Mouse (Mus musculus) embryo, embryonic 9.5 days (tissue): ENCODE data around the gene Parvb.
A peak's percentile ranks its signal among the peaks of the same experiment; 100 is the strongest.

Experiments
- DNase-seq: peaks from one replicate; pipeline ENCODE4 v3.0.0-alpha.2; 2017; ENCODE audit errors: extremely low spot score

Gene Parvb

DNA sequence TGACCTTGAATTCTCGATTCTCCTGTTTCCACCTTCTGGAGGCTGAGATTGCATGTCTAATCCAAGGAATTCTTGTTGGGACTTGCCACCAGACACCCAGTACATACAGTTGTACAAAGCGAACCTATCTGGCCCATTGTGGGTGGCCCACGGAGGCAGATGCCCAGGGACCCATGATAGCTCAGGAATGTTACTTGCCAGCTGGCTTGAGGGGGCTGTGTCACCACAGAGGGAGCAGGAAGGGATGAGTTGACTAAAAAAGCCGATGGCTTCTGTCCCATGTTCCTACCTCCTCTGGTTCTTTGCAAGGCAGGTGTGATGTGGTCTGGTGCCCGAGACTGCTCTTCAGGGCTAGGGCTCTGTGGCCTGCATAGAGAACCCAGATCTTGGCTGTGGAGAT, 59.3 kb downstream of the Parvb start:
- no peak for DNase-seq

DNA sequence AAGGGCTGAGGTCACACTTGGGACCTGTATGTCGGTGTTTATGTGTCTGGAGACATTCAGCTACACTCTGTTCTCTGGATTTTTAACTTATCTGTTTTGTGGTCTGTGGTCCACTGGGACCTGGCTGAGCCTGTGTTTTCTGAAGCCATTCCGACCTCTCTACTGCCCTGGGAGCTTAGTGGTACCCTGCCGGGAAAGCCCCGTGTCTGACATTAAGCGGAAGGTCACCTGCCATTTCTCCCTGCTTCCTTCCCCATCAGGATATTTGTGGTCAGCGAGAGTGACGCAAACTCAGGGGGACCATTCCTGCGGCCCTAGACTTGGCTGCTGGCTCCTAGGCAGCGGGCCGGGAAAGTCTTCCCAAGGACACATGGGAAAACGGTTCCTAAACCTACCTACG, 61.7 kb downstream of the Parvb start:
- DNase-seq: no peak

DNA sequence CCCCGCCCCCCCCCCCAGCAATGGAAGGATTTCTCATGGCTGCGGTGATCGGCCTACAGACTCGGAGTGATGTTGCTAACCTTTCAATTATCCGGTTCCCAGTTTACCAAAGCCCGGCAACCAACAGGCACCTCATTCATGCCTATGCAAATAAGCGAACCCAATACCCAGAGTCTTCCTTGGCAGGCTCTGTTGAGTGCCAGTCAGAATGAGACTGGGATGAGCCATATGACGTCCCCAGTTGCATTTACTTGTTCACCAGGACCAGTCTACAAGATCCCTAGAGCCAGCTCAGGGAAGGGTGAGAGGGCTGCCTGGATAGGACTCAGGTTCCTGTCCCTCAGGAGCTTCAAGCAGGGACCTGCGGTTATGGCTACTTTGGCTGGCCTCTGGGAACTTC, 62.5 kb downstream of the Parvb start:
- no peak for DNase-seq

DNA sequence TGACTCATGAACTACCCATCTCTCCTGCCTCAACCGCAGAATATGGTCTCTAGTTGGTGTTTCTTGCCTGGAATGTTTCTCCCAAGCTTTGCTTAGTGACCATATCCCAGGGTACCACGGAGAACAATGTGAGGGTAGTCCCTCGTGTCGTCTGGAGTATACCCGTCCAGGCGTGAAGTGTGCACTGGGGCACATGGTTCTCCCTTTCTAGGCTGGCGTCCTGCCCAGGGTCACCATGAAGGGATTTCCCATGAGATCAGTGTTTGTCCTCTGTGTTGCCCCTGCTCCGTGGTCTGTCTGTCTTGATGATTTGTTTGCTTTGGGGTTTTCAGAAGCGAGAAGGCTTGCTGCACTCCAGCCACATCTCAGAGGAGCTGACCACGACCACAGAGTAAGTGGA, 63.4 kb downstream of the Parvb start:
- DNase-seq: no peak

DNA sequence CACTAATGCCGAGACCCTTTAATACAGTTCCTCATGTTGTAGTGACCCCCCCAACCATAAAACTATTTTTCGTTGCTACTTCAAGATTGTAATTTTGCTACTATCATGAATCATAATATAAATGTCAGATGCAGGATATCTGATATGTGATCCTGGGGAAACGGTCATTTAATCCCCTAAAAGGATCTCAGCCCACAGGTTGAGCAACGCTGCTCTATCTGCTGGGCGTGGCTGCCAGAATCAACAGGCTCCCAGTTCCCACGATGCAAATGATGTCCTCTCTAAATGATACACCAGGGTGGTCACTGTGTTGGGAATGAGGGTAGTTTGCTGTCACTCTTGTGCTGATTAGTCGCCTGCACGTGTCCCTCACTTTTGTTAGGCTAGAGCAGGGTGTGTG, 65.6 kb downstream of the Parvb start:
- DNase-seq: no peak

DNA sequence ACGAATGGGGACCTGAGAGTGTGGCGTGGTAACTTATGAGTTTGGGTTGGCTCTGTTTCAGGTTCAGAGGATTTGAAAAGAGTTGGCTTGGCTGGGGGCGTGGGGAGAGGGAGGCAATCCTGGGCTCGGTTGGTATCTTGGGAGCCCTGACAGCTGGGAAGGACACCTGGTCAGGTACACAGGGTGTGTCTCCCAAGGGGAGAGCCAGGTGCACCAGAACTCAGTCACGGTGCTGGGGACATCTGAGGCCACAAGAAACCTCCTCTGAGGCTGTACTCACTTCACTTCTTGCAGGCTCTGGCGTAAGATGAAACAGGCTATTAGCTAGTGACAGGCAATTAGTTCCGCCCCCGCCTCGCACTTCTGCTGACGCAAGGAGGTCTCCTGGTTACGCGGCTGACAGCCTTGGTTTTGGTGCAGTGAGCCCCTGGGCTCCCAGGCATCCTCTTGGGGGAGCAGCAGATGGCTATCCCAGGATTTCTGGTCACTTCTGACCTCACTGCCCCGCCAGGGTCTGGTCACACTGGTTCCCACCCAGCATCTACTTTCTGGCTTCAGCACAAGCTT, 67.0 kb downstream of the Parvb start:
- peak; percentile 56 for DNase-seq

DNA sequence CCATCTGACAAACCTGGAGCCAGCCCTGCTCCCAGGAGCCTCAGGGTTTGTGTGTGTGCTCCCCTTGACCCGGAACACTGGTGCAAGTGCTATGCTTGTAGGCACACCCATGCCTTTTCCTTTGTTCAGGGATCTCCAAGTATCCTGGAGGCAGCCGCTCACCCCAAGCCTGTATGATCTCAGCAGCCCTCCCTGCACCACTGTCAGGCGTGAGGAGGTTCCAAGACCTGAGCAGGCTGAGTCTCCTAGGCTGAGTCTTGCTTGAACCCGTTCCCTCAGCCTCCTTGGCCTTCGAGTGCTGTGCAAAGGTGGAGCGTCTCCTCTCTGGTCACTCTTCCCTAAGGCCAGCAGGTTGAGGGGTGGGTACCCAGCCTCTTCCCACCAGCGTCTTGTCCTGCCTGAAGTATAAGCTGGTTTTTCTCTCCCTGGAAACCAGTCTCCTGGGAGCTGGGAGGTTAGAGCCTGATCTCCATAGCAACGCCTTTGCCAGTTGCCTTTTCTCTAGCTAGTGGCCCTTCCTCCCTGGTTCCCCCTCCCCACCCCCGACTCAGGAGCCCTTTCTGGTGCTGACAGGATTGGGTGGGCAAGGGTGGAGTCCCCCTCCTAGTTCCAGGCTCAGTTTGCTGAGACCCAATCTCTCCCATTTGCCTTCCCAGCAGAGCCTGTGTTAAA, 68.0 kb downstream of the Parvb start:
- peak; percentile 70 for DNase-seq

DNA sequence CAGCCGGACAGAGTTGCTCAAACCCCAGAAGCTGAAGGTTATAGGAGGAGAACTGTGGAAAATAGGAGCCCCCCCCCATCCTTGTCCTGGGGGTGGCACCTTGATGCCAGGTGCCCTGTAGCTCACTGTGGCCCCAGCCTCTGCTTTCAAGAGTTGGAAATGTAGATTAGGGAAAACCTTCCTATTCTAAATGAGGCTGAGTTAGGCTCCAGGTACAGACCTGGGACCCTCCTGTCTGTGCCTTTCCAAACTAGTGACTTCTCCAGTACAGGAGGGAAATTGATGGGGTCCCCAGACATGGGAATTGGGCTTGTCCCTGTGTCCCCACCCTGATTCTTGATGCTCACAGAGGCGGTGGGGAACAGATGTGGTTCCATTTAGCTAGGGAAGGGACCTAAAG, 68.7 kb downstream of the Parvb start:
- no peak for DNase-seq

DNA sequence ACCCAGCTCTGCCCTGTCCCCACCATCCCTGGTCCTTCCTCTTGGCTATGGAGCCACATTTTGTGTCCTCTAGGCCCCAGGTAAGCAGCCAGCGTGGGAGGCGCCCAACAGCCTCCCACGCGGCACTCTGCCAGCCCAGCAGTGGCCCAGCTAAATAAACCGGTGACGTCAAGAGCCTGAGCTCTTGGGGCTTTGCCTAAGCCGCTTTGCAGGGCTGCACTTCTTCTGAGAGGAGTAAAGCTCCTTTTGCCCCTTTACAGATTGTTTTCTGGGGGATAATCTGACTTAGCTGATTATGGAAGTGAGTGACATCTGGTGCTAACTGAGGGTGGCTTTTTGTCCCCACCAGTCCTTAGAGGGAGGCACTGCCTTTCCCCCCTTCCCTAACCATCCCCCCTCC, 69.2 kb downstream of the Parvb start:
- DNase-seq: peak; percentile 39

DNA sequence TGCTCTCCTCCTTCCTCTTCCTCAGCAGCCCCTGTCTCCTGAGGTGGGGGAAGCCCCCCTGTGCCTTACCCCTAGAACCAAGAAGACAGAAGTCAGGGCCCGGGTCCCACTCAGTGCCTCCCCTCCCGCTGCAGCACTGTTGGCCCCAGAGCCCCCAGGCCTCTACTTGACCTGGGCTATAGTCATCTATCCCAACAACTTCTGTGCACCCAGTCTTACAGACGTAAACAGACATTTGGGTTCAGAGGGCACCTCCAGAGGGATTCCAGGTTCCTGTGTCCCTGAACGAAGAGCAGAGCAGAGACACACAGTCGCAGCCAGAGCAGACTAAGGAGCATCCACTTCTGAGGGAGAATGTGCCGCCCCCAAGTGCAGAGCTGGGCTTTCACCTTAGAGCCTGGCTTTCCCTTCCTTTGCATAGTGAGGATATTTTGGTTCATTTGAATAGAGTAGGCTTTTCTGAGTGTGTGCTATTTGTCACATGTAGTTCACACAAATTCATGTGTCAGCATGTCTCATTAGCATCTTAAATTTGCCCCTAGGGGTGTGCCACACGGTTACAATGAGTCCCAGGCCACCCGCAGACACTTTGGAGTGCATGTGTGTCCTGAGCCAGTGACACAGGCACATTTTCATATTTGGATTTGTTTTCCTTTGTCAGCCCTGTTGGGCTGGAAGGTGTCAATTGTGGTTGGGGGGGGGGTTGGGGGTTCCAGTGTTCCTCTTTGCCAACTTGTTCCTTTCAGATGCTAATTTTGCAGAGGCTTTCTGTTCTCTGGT, 70.0 kb downstream of the Parvb start:
- DNase-seq: no peak

DNA sequence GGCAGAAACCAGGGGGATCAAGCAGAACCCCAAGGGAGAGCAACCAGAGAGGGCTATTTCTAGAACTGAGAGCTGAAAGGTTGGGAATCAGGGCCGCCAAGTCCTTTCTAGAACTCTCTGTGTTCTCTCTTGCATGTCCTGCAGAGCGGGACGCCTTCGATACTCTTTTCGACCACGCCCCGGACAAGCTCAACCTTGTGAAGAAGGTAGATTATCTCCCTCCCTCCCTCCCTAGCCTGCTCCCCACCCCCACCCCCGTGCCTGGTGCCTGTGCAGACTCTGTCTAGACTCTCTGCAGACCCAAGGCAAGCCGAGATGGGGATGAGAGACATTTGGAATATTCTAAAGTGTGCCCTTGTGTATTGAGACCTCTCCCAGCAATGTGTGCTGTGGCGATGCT, 71.4 kb downstream of the Parvb start:
- no peak for DNase-seq

DNA sequence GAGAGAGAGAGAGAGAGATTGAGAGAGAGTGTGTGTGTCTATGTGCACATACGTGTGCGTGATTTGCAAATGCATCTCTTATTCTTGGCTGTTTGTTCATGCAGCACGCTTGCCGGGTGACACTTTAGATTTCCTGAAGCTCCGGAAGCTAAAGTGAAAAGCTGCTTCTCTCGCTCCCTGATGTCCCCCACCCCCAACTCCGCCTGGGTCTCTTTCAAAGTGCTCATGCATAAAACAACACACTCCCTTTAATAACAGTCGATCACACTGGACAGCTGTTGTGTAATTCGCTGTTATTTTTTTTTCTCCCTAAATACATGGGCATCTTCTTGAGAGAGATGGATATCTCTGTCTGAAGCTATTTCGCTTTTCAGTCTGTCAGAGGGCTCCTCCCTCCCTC, 73.5 kb downstream of the Parvb start:
- no peak for DNase-seq

DNA sequence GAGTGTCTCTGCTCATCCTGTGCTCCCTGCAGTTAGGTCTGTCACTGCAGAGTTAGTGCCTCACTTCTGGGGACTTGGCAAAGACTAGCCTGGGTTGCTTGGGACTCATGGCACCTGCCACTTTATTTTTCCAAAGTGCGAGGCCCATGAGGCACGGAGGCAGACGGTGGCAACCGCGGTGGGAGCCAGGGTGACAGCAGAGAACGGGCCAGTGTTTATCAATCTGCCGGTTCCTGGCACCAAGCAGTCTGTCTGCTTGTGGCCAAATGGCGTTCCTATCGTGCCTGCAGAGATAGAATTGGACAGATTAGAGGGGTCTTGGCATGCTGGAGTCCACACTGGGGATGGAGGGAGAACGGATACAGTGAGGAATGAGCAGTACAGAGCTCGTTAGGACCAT, 78.4 kb downstream of the Parvb start:
- no peak for DNase-seq

DNA sequence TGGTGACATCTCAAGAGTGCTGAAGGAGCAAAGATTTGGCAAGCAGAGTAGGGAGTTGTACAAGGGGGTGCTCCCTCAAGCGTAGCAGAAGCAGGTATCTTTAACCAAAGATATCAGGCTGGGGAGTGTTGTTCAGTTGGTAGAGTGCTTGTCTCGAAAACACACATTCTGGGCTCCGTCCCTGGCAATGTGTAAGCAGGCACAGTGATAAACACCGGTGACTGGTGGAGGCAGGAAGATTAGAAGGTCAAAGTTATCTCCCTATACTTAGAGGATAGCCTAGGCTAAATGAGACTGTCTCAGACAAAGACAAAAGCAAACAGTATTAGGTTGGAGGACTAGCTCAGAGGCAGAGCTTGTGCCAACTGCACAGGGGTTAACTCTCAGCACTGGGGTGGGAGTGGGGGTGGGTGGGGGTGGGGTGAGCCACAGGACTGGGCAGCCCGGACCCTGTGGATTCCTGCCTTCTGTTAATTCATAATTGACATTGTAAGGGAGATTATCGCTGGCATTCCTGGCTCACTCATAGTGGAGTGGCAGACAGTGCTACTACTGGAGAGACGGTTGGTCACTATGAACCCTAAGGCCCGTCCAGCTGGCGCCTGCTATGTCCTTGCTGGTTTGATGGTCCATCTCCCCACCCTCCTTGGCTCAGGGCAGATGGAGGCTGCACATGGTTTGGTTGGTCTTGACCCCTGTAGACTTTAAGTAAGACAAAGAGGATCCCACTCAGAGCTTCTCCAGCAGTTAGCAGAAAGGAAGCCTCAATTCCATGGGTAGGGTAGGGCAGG, 79.6 kb downstream of the Parvb start:
- no peak for DNase-seq

DNA sequence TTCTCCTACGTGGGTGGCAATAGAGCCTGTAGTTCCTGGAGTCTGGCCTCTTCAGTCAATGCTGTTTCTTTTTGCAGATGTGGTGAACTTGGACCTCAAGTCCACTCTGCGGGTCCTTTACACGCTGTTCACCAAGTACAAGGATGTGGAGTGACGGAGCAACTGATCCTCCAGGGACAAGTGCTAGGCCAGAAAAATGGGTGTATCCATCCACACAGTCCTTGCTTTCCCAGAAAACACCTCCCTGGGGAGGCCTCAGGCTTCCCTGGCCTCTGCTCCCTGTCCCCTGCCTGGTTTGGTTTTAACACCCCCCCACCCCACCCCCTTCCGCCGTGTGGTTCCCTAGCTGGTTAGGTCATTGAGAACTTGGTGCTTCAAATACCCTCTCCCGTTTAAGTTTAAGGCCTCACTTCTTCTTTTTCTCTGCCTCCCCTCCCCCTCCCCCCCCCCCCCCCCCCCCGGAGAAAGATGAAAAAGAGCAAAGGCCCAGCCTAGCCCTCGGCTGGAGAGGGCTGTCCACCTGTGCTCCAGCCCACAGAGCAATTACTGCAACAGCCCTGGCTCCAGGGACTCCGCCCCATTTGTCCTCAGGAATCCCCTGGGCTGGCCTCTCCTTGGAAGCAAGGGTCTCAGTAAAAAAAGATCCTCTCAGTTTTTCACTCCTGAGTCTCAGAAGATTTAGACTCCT, 81.2 kb downstream of the Parvb start:
- DNase-seq: no peak

DNA sequence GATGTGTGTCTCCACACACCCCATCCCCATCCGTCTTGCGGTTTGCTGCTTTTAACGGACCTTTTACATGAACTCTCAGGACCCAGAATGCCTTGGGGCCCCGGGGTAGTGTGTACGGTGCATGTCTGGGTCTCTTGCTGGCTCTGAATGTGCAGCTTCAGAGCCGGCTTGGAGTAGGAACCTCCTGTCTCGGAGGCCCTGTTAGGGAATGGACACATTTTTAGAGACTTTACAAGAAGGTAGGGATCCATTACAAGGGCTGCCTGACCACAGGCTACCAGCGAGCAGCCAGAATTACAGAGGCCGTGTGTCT, 81.7 kb downstream of the Parvb start:
- peak; percentile 45 for DNase-seq

DNA sequence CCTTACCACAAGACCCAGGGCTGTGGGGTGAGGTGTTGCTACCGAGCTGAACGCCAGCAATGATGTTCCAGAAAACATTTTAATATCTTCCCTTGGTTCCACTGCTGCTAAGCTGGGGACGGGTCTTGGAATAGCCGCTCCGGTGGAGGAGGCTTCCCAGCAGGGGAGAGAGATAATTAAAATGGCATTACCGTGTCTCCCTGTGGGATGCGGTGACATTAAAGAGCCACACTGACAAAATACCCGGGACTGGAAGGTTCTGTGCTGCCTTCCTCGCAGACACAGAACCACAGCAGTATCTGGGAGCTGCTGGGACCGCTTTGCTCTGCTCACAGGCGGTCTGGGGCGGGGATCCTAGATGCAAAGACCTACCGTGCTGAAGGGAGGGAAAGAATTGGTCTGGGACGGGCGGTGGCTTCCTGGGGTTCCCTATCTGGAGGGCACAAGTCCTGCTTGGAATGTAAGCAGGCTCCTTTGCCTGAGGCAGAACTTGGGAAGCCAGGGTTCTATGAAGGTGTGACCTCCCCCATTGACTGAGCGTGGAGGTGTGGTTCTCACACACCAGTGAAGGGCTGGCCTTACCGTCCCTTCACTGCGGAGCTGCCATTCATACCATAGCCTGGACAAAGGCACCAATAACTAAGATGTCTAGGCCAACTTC, 82.7 kb downstream of the Parvb start:
- no peak for DNase-seq

DNA sequence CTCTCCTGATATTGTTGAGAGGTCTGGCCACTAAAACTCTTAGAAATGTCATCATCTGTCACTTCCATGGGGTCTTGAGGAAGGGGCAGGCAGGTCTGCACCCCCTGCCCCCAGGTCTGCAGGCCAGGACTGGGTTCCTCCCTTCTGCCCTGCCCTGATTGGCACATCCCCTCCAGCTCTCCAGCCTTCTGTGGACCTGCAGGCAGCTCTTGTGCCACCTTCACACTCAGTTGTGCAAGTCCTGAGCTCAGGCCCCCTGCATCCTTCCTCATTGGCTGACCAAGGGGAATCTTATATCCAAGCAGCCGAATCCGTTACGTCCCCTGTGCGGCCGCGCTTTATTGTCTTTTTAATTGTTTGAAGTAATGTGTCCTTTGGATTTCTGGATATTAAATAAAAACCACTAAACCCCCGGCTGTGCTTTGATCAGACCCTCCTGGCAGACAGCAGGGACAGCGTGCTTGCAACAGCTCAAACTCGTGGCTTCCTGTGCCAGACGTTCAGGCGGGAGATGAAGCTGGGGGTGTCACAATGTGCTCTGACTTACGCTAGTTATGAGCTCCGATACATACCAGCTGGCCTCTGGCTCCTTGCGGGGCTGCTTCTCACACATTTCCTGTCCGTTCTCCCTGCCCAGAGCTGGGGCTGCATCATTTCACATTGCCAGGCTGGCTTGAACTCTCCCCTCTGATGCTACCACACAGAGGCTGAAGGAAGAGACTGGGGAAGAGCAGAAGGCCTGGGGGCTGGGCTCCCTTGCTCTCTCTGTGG, 83.6 kb downstream of the Parvb start:
- DNase-seq: no peak

DNA sequence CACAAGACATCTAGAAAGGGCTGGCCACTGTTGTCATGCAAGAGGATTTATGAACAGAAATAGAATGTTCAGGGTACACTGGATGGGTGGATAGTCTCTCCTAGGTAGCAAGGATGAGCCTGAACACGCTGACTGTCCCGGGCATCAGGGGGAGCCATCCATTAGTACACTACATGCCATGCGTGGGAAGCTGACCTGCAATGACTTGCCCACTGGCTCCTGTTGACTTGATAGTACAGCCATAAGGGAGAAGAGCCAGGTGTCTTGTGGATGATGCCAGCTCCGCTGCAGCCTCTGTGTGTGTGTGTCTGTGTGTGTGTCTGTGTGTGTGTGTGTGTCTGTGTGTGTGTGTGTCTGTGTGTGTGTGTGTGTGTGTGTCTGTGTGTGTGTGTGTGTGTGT, 87.5 kb downstream of the Parvb start:
- DNase-seq: no peak

DNA sequence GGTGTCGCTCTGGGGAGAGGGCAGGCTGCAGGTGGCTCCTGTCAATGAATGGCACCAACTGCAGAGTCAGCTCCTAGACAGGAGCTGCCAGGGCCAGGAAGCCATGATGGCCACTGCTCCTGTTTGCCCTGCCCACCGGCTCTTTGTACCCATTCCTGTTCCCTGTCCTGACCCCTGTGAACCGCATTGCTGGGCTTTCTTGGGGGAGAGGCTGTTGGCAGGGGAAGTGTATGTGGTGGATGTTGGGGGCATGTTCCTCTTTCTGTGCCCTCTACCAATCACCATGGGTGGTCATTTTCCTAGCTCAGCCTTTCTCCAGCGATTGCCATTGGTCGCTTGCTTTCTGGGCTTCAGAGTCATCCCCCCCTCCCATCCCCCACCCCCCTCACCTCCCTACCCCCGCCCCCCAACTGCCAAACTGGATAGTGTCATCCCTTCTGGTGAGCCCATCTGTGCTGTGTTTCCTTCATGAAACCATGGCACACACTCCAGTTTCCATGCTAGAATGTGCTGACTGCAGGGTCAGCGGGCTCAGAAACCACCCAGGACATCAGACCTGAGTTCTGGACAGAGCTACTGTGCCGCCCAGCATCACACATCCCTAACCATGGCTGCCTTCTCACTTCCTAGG, 89.8 kb downstream of the Parvb start:
- DNase-seq: no peak
